Mouse (Mus musculus) left cerebral cortex, adult 2 months (tissue): ENCODE measurements at regions not wholly inside any gene's neighbourhood (a gene's known extent, or its start where the extent isn't known, plus 50 kb on each side); places are given as distances from the start of the nearest gene placed in this dataset.

ENCODE experiments used
- DNase-seq, 2 experiments: peaks; one replicate each; pipeline ENCODE4 v3.0.0; 2021 to 2022; ENCODE audit warnings: low spot score in 2 of 2, mixed read lengths in 1 of 2; ENCODE audit errors: extremely low spot score in 1 of 2
- H3K27ac ChIP-seq: fragments of 200-600 bp; 2 replicates; pipeline ENCODE4 v1.8.1; 2022
- H3K4me3 ChIP-seq: fragments of 200-600 bp; 2 replicates; pipeline ENCODE4 v1.8.1; 2022
- CTCF ChIP-seq: fragments of 200-600 bp; IDR thresholded peaks from 2 replicates; pipeline ENCODE4 v1.8.1; 2022; ENCODE audit warnings: antibody characterized with exemption, mild to moderate bottlenecking, moderate library complexity
- intact Hi-C: fragments of 180-260 bp; cut with DNase I; formaldehyde crosslinking; loops from one replicate; pipeline ENCODE4 v1.15.1; 2025

GRCm38 (mm10) chr3:49096118-49096517, 661.0 kb downstream of the Pcdh18 start:
- Histone ChIP-seq H3K27ac (no peak overlapping the region), H3K4me3 (no peak overlapping the region)
- intact Hi-C loops, result no loop called here
- TF ChIP-seq CTCF, result no peak
- no peak for DNase-seq

- intact Hi-C loops, result loop anchor here (2.0 to 5.0 kb wide), 5 partner anchors 983 to 1813 kb away; no protein-coding TSS in a partner anchor
- DNase-seq, result peak; percentile 67 to 68
- H3K4me3 ChIP-seq, result peak overlapping the region; percentile 28
- no peak overlapping the region for H3K27ac ChIP-seq
- TF ChIP-seq CTCF, result peak; percentile 91
Observed at GRCm38 (mm10) chr3:49093818-49094680, 663.1 kb downstream of the Pcdh18 start.

- H3K27ac ChIP-seq, result no peak overlapping the region
- TF ChIP-seq CTCF, result no peak
- intact Hi-C loops, result no loop called here
- no peak for DNase-seq
- H3K4me3 ChIP-seq, result no peak overlapping the region
Observed at GRCm38 (mm10) chr3:49068801-49069200, 688.3 kb downstream of the Pcdh18 start.

GRCm38 (mm10) chr3:49062081-49062480, 695.0 kb downstream of the Pcdh18 start:
- intact Hi-C loops, result no loop called here
- no peak for DNase-seq
- Histone ChIP-seq H3K4me3 (no peak overlapping the region), H3K27ac (no peak overlapping the region)
- no peak for TF ChIP-seq CTCF

- Histone ChIP-seq H3K27ac (no peak overlapping the region), H3K4me3 (no peak overlapping the region)
- intact Hi-C loops, result no loop called here
- no peak for DNase-seq
- TF ChIP-seq CTCF, result no peak
Observed at GRCm38 (mm10) chr3:49032981-49033380, 724.1 kb downstream of the Pcdh18 start.

- no peak for DNase-seq
- intact Hi-C loops, result no loop called here
- Histone ChIP-seq H3K4me3 (no peak overlapping the region), H3K27ac (no peak overlapping the region)
- TF ChIP-seq CTCF, result no peak
Observed at GRCm38 (mm10) chr3:49009211-49009967, 747.7 kb downstream of the Pcdh18 start.
